Mouse (Mus musculus) embryonic facial prominence, embryonic 15.5 days (tissue): ENCODE measurements around the gene Nt5e. TPM values are rescaled to one million over a fixed set of nuclear protein-coding genes. Genes with fewer than 3 reads are reported as not detected.
A peak's percentile ranks its signal among the peaks of the same experiment; 100 is the strongest.

Experiments
- ATAC-seq: fragments of 200-750 bp; cut with Nextera tagmentation; 2 replicates; pipeline ENCODE4 v1.8.0; 2017; ENCODE audit warnings: low read depth, moderate TSS enrichment; ENCODE audit not compliant: insufficient number of reproducible peaks, low FRiP score, low TSS enrichment
- H3K27ac ChIP-seq: fragments of 300-500 bp; sonication (generic); replicated peaks from 2 replicates; pipeline ENCODE4 v1.5.1; 2015; ENCODE audit warnings: mild to moderate bottlenecking, inconsistent platforms
- H3K27me3 ChIP-seq: fragments of 300-500 bp; sonication (generic); 2 replicates; pipeline ENCODE4 v1.6.1; 2015; ENCODE audit warnings: inconsistent platforms
- H3K36me3 ChIP-seq: fragments of 300-500 bp; sonication (generic); 2 replicates; pipeline ENCODE4 v1.6.1; 2015; ENCODE audit warnings: mild to moderate bottlenecking, inconsistent platforms
- H3K4me1 ChIP-seq: fragments of 300-500 bp; sonication (generic); 2 replicates; pipeline ENCODE4 v1.6.1; 2015; ENCODE audit warnings: inconsistent platforms
- H3K4me2 ChIP-seq: fragments of 300-500 bp; sonication (generic); replicated peaks from 2 replicates; pipeline ENCODE4 v1.6.1; 2015; ENCODE audit warnings: mild to moderate bottlenecking, inconsistent platforms
- H3K4me3 ChIP-seq: fragments of 300-500 bp; sonication (generic); replicated peaks from 2 replicates; pipeline ENCODE4 v1.5.1; 2015; ENCODE audit warnings: mild to moderate bottlenecking, inconsistent platforms
- H3K9ac ChIP-seq: fragments of 300-500 bp; sonication (generic); 2 replicates; pipeline ENCODE4 v1.6.1; 2015; ENCODE audit warnings: inconsistent platforms
- H3K9me3 ChIP-seq: fragments of 300-500 bp; sonication (generic); replicated peaks from 2 replicates; pipeline ENCODE4 v1.6.1; 2016; ENCODE audit warnings: inconsistent platforms
- WGBS: fragments of 180-500 bp; shearing (Covaris S2); methylation state at CpG from one replicate; pipeline ENCODE4 v1.1.7; 2015; 5-methylcytosine and 5-hydroxymethylcytosine counted together
- polyA plus RNA-seq: library from polyadenylated mRNA; unstranded; fragments of >200 nt; fragmentation: Nextera tagmentation; extraction: Ambion mirVana; gene quantifications from 2 replicates; pipeline ENCODE4 v1.2.1, GENCODE M21; 2015

Nt5e gene
- polyA plus RNA-seq, 1 experiment from 2014 or later: 18.9 TPM

DNA sequence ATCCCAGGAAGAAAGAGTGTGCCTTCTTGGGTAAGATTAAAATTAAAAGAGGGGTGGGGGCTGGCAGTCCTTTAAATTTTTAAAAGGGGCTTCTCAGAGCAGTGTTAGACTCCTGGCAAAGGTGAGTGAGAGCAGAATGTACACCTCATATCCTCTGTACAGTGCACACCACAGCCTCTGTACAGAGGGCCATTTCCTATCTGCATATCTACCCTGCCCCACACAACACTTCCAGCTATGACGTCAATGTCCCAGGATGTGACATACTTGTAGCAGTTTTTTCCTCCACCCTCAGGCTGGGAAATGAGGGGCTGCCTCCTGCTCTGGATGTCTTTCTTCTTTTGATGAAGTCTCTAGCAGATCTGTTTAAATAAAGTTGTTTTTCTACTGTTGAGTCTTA, 17.9 kb upstream of the Nt5e start:
- H3K4me2 ChIP-seq: no peak overlapping the region
- H3K4me3 ChIP-seq: no peak overlapping the region
- 34% methylated on average over 1 of the region's 1 CpGs for WGBS
- ATAC-seq: no peak
- H3K4me1 ChIP-seq: no peaks in the 10 kb centered on the region
- no peak overlapping the region for H3K9ac ChIP-seq
- no peaks in the 10 kb centered on the region for H3K9me3 ChIP-seq
- no peak overlapping the region for H3K27ac ChIP-seq
- no peaks in the 10 kb centered on the region for H3K27me3 ChIP-seq
- no peaks in the 10 kb centered on the region for H3K36me3 ChIP-seq

DNA sequence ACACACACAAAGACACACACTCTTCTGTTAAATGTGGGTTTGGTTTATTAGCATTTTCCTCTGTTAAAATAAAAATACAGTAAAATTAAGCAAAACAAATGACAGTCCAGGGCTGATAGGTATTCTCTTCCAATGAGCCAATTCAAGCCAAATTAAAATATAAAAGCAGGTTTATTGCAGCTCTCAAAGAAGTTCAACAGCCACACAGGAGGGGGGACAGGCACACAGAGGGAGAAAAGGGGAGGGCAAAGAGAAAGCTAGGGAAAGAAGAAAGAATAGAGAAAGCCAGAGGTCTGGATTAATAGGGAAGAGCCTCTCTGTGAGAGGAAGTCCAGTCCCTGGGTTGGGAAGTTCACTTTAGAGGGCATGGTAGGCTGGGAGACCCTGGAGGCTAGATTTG, 7.8 kb upstream of the Nt5e start:
- Histone ChIP-seq H3K36me3 (no peaks in the 10 kb centered on the region), H3K27me3 (no peaks in the 10 kb centered on the region), H3K9me3 (0 out of 2 replicates have a peak, but pooled peaks cover 3% of the 10 kb centered on the region), H3K27ac (no peak overlapping the region), H3K4me1 (no peaks in the 10 kb centered on the region), H3K4me2 (no peak overlapping the region), H3K9ac (no peak overlapping the region), H3K4me3 (no peak overlapping the region)
- no peak for ATAC-seq

DNA sequence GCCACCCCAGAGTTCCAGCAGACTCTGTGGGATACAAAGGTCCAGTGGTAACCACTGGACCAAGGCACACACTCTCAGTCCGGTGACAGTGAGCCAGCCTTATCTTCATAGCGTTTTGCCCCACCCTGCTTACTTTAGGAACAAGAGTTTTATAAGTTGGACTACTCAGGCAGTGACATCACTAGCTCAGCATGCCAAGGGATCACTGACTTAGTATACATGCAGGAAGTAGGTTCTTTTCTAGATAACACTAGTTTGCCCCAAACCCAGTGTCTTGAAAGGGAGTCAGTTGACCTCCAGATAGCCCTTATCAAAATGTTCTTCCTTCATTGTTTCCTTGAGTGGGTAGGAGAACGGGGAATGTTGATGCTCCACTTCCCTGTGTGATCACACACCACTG, 2.4 kb upstream of the Nt5e start:
- H3K36me3 ChIP-seq: no peaks in the 10 kb centered on the region
- no peak overlapping the region for H3K4me2 ChIP-seq
- no peak overlapping the region for H3K9ac ChIP-seq
- no peak overlapping the region for H3K27ac ChIP-seq
- WGBS: 91% methylated on average over 3 of the region's 3 CpGs
- H3K27me3 ChIP-seq: 0 out of 2 replicates have a peak, but pooled peaks cover 5% of the 10 kb centered on the region
- H3K9me3 ChIP-seq: 0 out of 2 replicates have a peak, but pooled peaks cover 3% of the 10 kb centered on the region
- no peak overlapping the region for H3K4me3 ChIP-seq
- H3K4me1 ChIP-seq: 0 out of 2 replicates have a peak, but pooled peaks cover 13% of the 10 kb centered on the region
- no peak for ATAC-seq

DNA sequence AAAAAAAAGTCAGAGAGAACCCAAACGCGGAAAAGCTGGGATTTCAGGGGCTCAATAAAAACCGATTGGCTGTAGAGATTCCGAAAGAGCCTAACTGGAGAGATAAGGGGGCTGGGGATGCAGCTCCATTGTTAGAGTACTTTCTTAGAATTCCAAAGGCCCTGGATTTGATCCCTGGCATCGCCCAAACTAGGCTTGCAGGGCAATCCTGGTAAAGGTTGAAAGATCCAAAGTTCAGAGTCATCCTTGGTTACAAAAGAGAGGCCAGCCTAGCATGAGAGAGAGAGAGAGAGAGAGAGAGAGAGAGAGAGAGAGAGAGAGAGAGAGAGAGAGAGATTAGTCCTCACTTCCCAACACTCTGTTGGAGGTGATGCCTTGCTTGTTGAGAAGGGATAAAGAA, 1.7 kb downstream of the Nt5e start:
- H3K27ac ChIP-seq: no peak overlapping the region
- H3K9ac ChIP-seq: no peak overlapping the region
- H3K9me3 ChIP-seq: 0 out of 2 replicates have a peak, but pooled peaks cover 3% of the 10 kb centered on the region
- H3K4me2 ChIP-seq: peak overlapping the region; percentile 93
- peak overlapping the region; percentile 63; the same call in 1 of the 2 replicates for H3K4me3 ChIP-seq
- H3K4me1 ChIP-seq: peaks cover 19% of the 10 kb centered on the region; the same call in 1 of the 2 replicates
- no peaks in the 10 kb centered on the region for H3K36me3 ChIP-seq
- no peak for ATAC-seq
- WGBS: 29% methylated on average over 5 of the region's 5 CpGs
- H3K27me3 ChIP-seq: 0 out of 2 replicates have a peak, but pooled peaks cover 5% of the 10 kb centered on the region

DNA sequence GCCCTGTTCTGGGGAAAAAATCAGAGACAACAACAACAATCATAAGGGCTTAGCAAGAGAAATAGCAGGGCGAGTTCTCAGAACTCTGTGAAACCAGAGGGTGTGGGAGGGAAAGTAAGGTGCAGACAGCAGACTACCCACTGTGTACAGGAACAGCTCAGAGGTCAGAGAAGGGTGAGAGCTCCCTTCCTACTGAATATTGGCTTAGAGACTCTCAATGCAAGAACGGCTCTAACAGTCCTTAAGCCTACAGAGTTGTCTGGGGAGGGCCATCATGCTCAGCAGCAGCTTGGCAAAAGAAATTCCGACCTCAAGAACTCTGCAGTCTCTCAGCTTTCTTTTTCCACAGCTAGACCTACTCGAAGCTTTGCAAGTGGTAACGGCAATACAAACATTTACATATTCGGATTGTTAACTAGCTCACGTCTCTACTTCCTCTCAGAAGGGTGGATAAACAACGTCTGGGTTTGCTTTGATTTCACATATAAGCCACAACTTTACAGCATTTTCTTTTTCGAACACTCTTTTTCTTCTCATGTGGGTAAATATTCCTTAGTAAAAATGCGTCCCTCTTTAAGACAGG, 2.3 kb downstream of the Nt5e start:
- no peak overlapping the region for H3K9ac ChIP-seq
- WGBS: 23% methylated on average over 10 of the region's 10 CpGs
- H3K4me2 ChIP-seq: peak overlapping the region; percentile 93
- peaks cover 19% of the 10 kb centered on the region; the same call in 1 of the 2 replicates for H3K4me1 ChIP-seq
- no peak for ATAC-seq
- H3K27ac ChIP-seq: peak overlapping the region; percentile 48; the same call in 1 of the 2 replicates
- H3K27me3 ChIP-seq: 0 out of 2 replicates have a peak, but pooled peaks cover 5% of the 10 kb centered on the region
- H3K9me3 ChIP-seq: no peaks in the 10 kb centered on the region
- H3K4me3 ChIP-seq: peak overlapping the region; percentile 13; the same call in 1 of the 2 replicates
- H3K36me3 ChIP-seq: no peaks in the 10 kb centered on the region

DNA sequence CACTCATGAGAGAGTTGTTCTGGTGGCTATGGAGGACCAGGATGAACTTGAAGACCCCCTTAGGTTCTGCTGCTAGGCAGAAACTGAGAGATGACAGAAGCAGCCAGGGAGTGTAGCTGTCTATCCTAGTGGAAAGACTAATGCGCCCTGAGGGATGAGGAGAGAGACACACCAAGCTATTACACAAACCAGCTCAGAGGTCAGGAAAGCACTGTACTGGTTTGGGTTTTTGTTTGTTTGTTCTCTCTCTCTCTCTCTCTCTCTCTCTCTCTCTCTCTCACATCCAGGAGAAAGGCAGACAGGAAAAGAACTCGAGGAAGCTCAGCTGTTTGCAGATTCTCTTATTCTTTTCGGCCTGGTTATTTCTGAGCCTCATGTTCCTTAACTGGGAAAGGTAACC, 3.3 kb downstream of the Nt5e start:
- Histone ChIP-seq H3K27me3 (0 out of 2 replicates have a peak, but pooled peaks cover 5% of the 10 kb centered on the region), H3K4me2 (no peak overlapping the region), H3K9ac (no peak overlapping the region), H3K4me3 (no peak overlapping the region), H3K9me3 (no peaks in the 10 kb centered on the region), H3K36me3 (no peaks in the 10 kb centered on the region), H3K4me1 (peaks cover 19% of the 10 kb centered on the region; the same call in 1 of the 2 replicates), H3K27ac (no peak overlapping the region)
- 67% methylated on average over 3 of the region's 3 CpGs for WGBS
- ATAC-seq: no peak

DNA sequence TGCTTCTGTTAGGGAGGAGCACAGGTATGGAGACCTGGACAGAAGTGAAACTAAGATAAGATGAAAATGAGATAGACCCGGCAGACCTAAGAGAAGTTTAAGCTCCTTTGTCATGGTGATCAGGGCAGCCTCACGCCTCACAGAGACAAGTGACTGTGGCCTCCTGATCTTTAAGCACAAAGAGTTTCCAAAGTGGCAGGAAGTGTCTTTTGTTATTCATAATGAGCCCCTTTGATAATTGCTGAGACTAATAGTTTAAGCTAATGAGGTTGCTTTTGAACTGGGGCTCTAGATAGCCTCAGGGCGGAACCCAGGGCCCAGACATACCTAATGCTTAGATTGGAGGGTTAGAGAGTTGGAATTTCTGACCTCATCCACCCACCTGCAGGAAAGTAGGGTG, 5.5 kb downstream of the Nt5e start:
- Histone ChIP-seq H3K36me3 (no peaks in the 10 kb centered on the region), H3K9ac (no peak overlapping the region), H3K27me3 (0 out of 2 replicates have a peak, but pooled peaks cover 5% of the 10 kb centered on the region), H3K4me2 (no peak overlapping the region), H3K9me3 (no peaks in the 10 kb centered on the region), H3K4me1 (peaks cover 19% of the 10 kb centered on the region; the same call in 1 of the 2 replicates), H3K27ac (no peak overlapping the region), H3K4me3 (no peak overlapping the region)
- no peak for ATAC-seq
- 23% methylated on average over 3 of the region's 3 CpGs for WGBS

DNA sequence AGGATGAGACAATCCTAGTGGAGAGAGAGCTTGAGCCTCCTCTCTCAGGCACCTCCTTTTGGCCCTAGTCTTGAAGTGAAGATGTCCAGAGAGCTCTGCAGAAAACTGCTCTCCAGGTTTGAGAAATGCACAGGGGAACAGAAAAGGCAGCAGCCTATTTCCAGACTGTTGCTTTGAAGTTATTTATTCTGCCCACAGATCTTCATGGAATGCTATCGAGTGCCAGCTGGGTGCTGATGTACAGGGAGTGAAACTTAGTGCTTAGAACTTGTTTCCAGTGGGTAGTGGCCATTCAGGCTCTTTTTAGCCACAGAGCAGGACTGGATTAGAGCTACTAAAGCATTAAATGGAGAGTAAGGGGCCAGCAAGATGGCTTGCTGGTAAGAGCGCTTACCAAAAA, 8.8 kb downstream of the Nt5e start:
- Histone ChIP-seq H3K4me3 (no peak overlapping the region), H3K27ac (no peak overlapping the region), H3K9me3 (no peaks in the 10 kb centered on the region), H3K4me1 (peaks cover 3% of the 10 kb centered on the region; the same call in 1 of the 2 replicates), H3K9ac (no peak overlapping the region), H3K4me2 (no peak overlapping the region), H3K36me3 (no peaks in the 10 kb centered on the region), H3K27me3 (no peaks in the 10 kb centered on the region)
- 48% methylated on average over 1 of the region's 2 CpGs for WGBS
- ATAC-seq: no peak

DNA sequence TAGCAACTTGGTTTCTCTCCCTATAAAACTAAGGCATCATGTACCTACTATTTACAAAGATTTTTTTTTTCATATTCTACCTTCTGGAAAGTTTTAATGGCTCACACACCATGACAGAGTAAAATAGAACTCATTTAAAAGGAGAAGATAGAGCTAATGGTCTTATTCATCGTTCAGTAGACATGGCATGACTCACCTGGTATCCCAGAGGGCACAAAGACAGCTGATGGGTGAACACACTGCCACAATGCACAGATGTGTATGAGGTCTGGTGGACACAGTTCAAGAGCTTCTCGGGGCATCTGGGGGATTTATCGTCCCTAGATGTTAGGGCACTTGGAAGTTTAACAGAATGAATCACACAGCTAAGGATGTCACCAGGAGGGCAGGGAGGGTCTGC, 13.8 kb downstream of the Nt5e start:
- Histone ChIP-seq H3K27ac (no peak overlapping the region), H3K9ac (no peak overlapping the region), H3K4me1 (no peaks in the 10 kb centered on the region), H3K4me2 (no peak overlapping the region), H3K36me3 (no peaks in the 10 kb centered on the region), H3K4me3 (no peak overlapping the region), H3K27me3 (no peaks in the 10 kb centered on the region), H3K9me3 (no peaks in the 10 kb centered on the region)
- no peak for ATAC-seq
- 88% methylated on average over 3 of the region's 3 CpGs for WGBS

DNA sequence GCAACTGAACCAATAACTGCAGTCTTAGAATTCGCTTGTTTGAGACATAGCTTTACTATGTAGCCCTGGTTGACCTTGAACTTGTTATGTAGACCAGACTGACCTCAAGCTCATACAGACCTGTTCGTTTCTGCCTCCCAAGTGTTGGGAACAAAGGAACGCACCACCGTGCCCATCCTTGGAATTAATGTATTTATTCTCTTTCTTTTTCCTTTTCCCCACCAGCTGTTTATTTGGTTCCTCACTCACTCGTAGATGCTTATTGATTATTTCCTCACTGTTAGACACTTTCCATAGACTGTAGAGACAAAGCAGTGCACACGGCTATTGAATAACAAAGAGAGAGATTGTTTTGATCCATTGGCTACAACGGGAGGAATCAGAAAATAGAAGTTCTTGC, 15.2 kb downstream of the Nt5e start:
- no peak overlapping the region for H3K9ac ChIP-seq
- no peak for ATAC-seq
- no peaks in the 10 kb centered on the region for H3K27me3 ChIP-seq
- no peaks in the 10 kb centered on the region for H3K4me1 ChIP-seq
- no peaks in the 10 kb centered on the region for H3K9me3 ChIP-seq
- no peak overlapping the region for H3K4me2 ChIP-seq
- H3K36me3 ChIP-seq: no peaks in the 10 kb centered on the region
- 80% methylated on average over 7 of the region's 7 CpGs for WGBS
- no peak overlapping the region for H3K27ac ChIP-seq
- H3K4me3 ChIP-seq: no peak overlapping the region

DNA sequence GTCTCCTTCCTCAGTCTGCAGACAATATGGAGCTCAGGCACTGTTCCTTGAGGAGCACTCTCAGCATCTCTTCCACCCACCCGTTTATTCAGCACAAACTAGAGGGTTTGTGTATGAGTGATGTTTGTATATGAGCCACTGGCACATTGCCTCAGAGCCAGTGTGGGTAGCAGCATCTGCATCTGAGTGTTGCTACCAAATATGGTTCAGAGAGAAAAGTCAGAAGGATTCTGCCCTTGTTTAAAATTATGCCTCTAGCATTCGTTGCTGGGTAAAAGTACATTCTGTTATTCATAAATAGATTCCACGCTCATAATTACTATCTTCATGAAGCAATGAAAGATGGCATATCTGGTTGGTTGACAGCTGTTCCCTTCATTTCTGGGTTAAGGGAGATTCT, 15.7 kb downstream of the Nt5e start:
- H3K9me3 ChIP-seq: no peaks in the 10 kb centered on the region
- no peak overlapping the region for H3K9ac ChIP-seq
- H3K4me2 ChIP-seq: no peak overlapping the region
- ATAC-seq: no peak
- no peak overlapping the region for H3K4me3 ChIP-seq
- H3K4me1 ChIP-seq: no peaks in the 10 kb centered on the region
- no peaks in the 10 kb centered on the region for H3K36me3 ChIP-seq
- no peaks in the 10 kb centered on the region for H3K27me3 ChIP-seq
- WGBS: 36% methylated on average over 3 of the region's 3 CpGs
- no peak overlapping the region for H3K27ac ChIP-seq

DNA sequence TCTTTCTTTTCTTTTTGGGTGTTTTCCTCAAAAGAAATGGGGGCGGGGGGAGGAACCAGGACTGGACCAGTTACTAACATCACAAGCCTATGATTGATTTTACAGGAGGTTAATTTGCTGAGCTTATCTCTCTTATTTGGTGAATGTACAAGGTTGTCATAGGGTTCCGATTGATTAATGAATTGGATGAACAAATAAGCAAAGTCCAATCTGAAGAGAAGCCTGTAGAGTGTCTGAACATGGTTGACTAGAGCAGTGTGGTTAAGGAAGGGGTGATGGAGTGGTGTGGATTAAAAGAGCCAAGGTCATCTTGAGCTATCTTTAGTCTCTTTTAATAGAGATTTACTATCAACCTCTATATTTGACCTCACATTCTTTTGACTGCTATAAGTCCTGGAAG, 17.4 kb downstream of the Nt5e start:
- H3K9me3 ChIP-seq: no peaks in the 10 kb centered on the region
- no peaks in the 10 kb centered on the region for H3K27me3 ChIP-seq
- H3K36me3 ChIP-seq: no peaks in the 10 kb centered on the region
- H3K9ac ChIP-seq: no peak overlapping the region
- H3K4me1 ChIP-seq: no peaks in the 10 kb centered on the region
- ATAC-seq: no peak
- H3K27ac ChIP-seq: no peak overlapping the region
- 95% methylated on average over 2 of the region's 2 CpGs for WGBS
- no peak overlapping the region for H3K4me2 ChIP-seq
- no peak overlapping the region for H3K4me3 ChIP-seq
